9 mouse cellular contexts compared by ENCODE assay signal in genomic region chr19:44135960-44136485, GRCm38 (mm10). TPM values are rescaled to one million over a fixed set of nuclear protein-coding genes. Genes with fewer than 3 reads are reported as not detected.
DNase-seq lines count a peak whose midpoint lies in the region; ATAC-seq lines count a peak whose summit lies in the region.
"Had no signal": no experiment of that assay in that cellular context is flagged by ENCODE, and none has a peak within 500 bp of the region (broad histone marks: within the 10 kb centered on the region; RNA-seq: fewer than 3 reads in every experiment).

No protein-coding gene starts in this region.

- peak; percentile 7 for DNase-seq in kidney, adult 18-20 months
- no peak for DNase-seq in kidney, adult 8-10 months
- DNase-seq in cerebellum, postnatal 14 days = peak; percentile 33 to 41
- DNase-seq in midbrain, embryonic 14.5 days = no peak
- no peak for DNase-seq in gastrocnemius, postnatal 14 days
- DNase-seq in left cerebral cortex, adult 18-20 months (ENCODE audit: low spot score in 2 of 2) = no peak
- DNase-seq in layer of hippocampus, adult 11-12 months (ENCODE audit: low spot score) = no peak

- peak; percentile 51; the same call in 1 of the 2 replicates for ATAC-seq in hindbrain, embryonic 13.5 days (ENCODE audit: low FRiP score)
- no peak; the same call in 1 of the 2 replicates for ATAC-seq in midbrain, embryonic 14.5 days (ENCODE audit: low FRiP score, low TSS enrichment)

- H3K4me1 ChIP-seq in hindbrain, embryonic 13.5 days (replicated peaks) = peaks cover 9% of the 10 kb centered on the region
- peaks cover 4% of the 10 kb centered on the region for H3K4me1 ChIP-seq in midbrain, embryonic 14.5 days (ENCODE audit: control insufficient read depth, insufficient read depth, low read length)

- 29% methylated on average over 7 of the region's 7 CpGs for WGBS in hindbrain, embryonic 13.5 days
- WGBS in midbrain, embryonic 14.5 days = 19% methylated on average over 7 of the region's 7 CpGs

- H3K27ac ChIP-seq in hindbrain, embryonic 13.5 days = peak overlapping the region; percentile 25; the same call in 1 of the 2 replicates
- peak overlapping the region; percentile 49; the same call in 1 of the 2 replicates for H3K27ac ChIP-seq in midbrain, embryonic 14.5 days (replicated peaks; ENCODE audit: low read depth, low read length)

- peak overlapping the region; percentile 58 for H3K4me3 ChIP-seq in hindbrain, embryonic 13.5 days
- peak overlapping the region; percentile 67 for H3K4me3 ChIP-seq in midbrain, embryonic 14.5 days (replicated peaks; ENCODE audit: low read depth, low read length)

- H3K36me3 ChIP-seq in hindbrain, embryonic 13.5 days = peaks cover 41% of the 10 kb centered on the region
- peaks cover 37% of the 10 kb centered on the region for H3K36me3 ChIP-seq in midbrain, embryonic 14.5 days (ENCODE audit: control insufficient read depth, insufficient read depth, low read length)

- peak overlapping the region; percentile 49 for H3K4me2 ChIP-seq in hindbrain, embryonic 13.5 days
- peak overlapping the region; percentile 55 for H3K4me2 ChIP-seq in midbrain, embryonic 14.5 days (ENCODE audit: low read length)

- peak overlapping the region; percentile 26; the same call in 1 of the 2 replicates for H3K9ac ChIP-seq in hindbrain, embryonic 13.5 days
- H3K9ac ChIP-seq in midbrain, embryonic 14.5 days (replicated peaks; ENCODE audit: low read length) = peak overlapping the region; percentile 27

- H3K27me3 ChIP-seq in hindbrain, embryonic 13.5 days = no peaks in the 10 kb centered on the region
- no peaks in the 10 kb centered on the region for H3K27me3 ChIP-seq in midbrain, embryonic 14.5 days (ENCODE audit: control insufficient read depth, insufficient read depth, low read length)
- H3K27me3 ChIP-seq: Patski had no signal

- intact Hi-C loops in gastrocnemius, postnatal 14 days (cut with DNase I; ENCODE audit: low total_unique reads) = no loop called here

- H3K9me3 ChIP-seq in hindbrain, embryonic 13.5 days = no peaks in the 10 kb centered on the region
- no peaks in the 10 kb centered on the region for H3K9me3 ChIP-seq in midbrain, embryonic 14.5 days (ENCODE audit: control insufficient read depth, low read length)

RNA-seq across cellular contexts. Expression of gene Cwf19l1, which starts 0.3 kb away (rescaled TPM):
- polyA plus RNA-seq in hindbrain, embryonic 13.5 days (2015; fragmentation: Nextera tagmentation; extraction: Ambion mirVana) = 31.4 and 32.3 TPM in 2 replicates
- 31.2 and 38.4 TPM in 2 replicates for polyA plus RNA-seq in midbrain, embryonic 14.5 days (2014; fragmentation: Nextera tagmentation; extraction: Ambion mirVana)
- total RNA-seq in gastrocnemius, postnatal 14 days (2021) = 1 to 10 TPM; 6.4 to 6.6 TPM
- total RNA-seq in left cerebral cortex, adult 18-20 months (2021) = 10 to 100 TPM; 20.0 to 21.4 TPM

RNA-seq across cellular contexts. Expression of gene Bloc1s2, which starts 10.2 kb away (rescaled TPM):
- 167 and 169 TPM in 2 replicates for polyA plus RNA-seq in hindbrain, embryonic 13.5 days (2015; fragmentation: Nextera tagmentation; extraction: Ambion mirVana)
- polyA plus RNA-seq in midbrain, embryonic 14.5 days (2014; fragmentation: Nextera tagmentation; extraction: Ambion mirVana) = 166 and 176 TPM in 2 replicates
- total RNA-seq in gastrocnemius, postnatal 14 days (2021) = 10 to 100 TPM; 13.4 to 13.9 TPM
- 10 to 100 TPM; 59.3 to 69.8 TPM for total RNA-seq in left cerebral cortex, adult 18-20 months (2021)

RNA-seq across cellular contexts. Expression of gene Chuk, which starts 28.7 kb away (rescaled TPM):
- 65.7 and 67.5 TPM in 2 replicates for polyA plus RNA-seq in hindbrain, embryonic 13.5 days (2015; fragmentation: Nextera tagmentation; extraction: Ambion mirVana)
- polyA plus RNA-seq in midbrain, embryonic 14.5 days (2014; fragmentation: Nextera tagmentation; extraction: Ambion mirVana) = 59.2 and 60.1 TPM in 2 replicates
- 10 to 100 TPM; 13.6 to 16.0 TPM for total RNA-seq in gastrocnemius, postnatal 14 days (2021)
- total RNA-seq in left cerebral cortex, adult 18-20 months (2021) = 10 to 100 TPM; 46.0 to 46.9 TPM

RNA-seq across cellular contexts. Expression of gene Pkd2l1, which starts 56.2 kb away (rescaled TPM):
- polyA plus RNA-seq in hindbrain, embryonic 13.5 days (2015; fragmentation: Nextera tagmentation; extraction: Ambion mirVana) = 0.13 and 0.34 TPM in 2 replicates
- not detected in 2 replicates for polyA plus RNA-seq in midbrain, embryonic 14.5 days (2014; fragmentation: Nextera tagmentation; extraction: Ambion mirVana)
- total RNA-seq in gastrocnemius, postnatal 14 days (2021) = not detected
- total RNA-seq in left cerebral cortex, adult 18-20 months (2021) = under 1 TPM; 0.16 to 0.23 TPM

Comparison
In these comparisons a context has a peak if more than half of its experiments do, and no peak if none do; other contexts are left out.
1. DNase-seq: peak in kidney, adult 18-20 months (single experiment) and cerebellum, postnatal 14 days (2 of 2); none in kidney, adult 8-10 months (0 of 2), midbrain, embryonic 14.5 days (single experiment), gastrocnemius, postnatal 14 days (single experiment), left cerebral cortex, adult 18-20 months (0 of 2) and layer of hippocampus, adult 11-12 months (single experiment).
2. RNA of gene Bloc1s2, which starts 10.2 kb away (total RNA-seq): 59.3 to 69.8 TPM in left cerebral cortex, adult 18-20 months; 13.4 to 13.9 TPM in gastrocnemius, postnatal 14 days; every median in the first group is over 4 times any median in the second.